Mouse (Mus musculus): Measurements from ENCODE around the gene Plscr5.

DNA sequence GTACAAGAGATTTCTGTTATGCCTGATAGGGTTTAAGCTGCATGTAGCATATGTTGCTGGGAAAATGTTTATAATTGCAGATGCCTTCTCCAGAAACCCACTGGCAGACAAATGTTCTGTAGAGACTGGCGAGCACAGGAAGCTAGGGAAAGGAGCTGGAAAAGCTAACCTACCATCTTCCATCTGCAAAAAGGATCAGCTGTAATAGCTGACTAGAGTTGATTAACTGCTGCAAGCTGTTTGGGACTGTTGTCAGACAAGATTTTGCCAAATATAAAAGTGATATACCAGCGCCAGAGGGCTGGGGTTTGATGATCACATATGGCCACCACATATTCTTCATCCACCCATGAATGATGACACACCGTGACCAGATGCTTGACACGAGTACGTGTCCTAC, 6.8 kb downstream of the Plscr5 start:
- TF ChIP-seq CTCF (IDR thresholded peaks at IDR 0.05; ENCODE audit: control insufficient read depth, insufficient read depth, insufficient read length) (no peak), MYOD1 (IDR thresholded peaks at IDR 0.05; ENCODE audit: control insufficient read depth, insufficient read length, low read depth) (no peak), MAX (IDR thresholded peaks at IDR 0.05) (no peak)

Data from C2C12 (cell line).